Mouse (Mus musculus) hindlimb bud, embryonic 11.5 days (tissue): ENCODE measurements at regions not wholly inside any gene's neighbourhood (a gene's known extent, or its start where the extent isn't known, plus 50 kb on each side); places are given as distances from the start of the nearest gene placed in this dataset.

ENCODE experiments used
- DNase-seq: peaks from one replicate; pipeline ENCODE4 v3.0.0-alpha.2; 2012; ENCODE audit warnings: low read depth, low spot score; ENCODE audit errors: extremely low spot score

DNA sequence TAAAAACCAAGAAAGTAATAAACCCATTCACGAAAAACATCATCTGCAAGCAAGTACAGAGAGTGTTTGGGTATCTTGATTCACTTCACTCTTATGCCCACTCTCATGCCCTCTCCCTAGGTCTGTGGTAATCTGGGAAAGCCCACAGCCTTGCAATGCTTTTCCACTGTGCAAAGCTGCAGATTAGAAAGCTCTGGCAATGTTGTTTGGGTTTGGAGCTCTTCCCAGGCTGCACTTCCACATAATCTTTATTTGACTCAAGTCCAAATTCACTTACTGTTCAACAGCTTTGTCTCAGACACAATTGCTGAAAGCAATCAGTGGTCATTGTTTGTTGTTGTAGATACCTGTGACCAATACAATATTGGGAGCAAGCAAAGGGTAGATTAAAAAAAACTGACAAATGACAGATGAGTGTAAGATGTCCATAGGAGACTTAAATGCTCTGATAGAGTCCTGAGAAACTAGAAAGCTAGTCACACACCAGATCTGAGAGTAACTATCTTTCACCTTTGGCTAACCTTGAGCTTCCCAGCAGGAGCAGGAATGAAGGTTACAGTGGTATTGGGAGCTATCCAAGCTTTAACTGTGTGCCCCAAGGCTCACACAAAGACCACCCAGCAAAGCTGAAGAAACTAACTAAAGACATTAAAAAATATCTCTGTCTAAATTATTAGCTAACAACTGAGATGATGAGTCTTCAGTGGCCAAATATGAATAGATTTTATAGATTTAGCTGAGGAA lies 325.7 kb upstream of the Klf12 start:
- DNase-seq = no peak

DNA sequence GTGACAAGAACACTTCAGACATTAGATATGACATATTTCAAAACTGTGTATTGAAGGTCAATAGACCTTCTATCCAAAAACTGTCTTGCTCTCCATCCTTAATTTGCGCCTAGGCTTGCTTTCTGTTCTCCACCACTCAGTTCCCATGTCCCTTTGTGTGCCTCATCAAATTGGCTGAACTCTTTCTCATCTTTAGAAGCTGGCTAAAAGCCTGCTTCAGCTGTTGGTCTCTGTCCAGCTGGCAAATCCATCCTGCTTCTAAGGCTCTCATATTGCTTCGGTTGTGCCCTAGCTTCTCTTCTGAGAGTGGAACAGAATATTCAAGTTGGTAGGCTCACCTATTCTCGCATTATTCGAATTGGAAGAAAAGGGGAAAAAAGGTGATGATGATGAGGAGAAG lies 322.6 kb upstream of the Klf12 start:
- DNase-seq = no peak

- no peak for DNase-seq
These were observed 316.5 kb upstream of the Klf12 start for GRCm38 (mm10) chr14:100600886-100601451.

DNA sequence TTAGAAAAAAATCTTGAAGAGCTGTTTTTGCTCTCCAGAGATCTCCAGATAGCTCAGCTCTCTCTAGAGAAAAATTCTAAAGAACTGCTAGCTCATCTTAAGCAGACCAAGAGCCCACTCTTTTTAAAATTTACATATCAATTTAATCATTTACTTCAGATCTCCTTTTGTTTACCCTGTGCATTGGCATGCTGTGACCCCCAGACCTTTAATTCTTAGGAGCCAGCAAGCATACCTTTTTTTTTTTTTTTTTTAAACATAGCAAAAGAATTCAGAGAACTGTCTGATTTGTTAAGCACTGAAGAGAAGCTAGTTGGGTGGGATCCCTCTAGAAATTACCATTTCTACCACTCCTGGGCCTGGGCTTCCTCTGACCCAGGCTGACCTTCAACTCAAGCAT lies 285.5 kb upstream of the Klf12 start:
- no peak for DNase-seq

DNA sequence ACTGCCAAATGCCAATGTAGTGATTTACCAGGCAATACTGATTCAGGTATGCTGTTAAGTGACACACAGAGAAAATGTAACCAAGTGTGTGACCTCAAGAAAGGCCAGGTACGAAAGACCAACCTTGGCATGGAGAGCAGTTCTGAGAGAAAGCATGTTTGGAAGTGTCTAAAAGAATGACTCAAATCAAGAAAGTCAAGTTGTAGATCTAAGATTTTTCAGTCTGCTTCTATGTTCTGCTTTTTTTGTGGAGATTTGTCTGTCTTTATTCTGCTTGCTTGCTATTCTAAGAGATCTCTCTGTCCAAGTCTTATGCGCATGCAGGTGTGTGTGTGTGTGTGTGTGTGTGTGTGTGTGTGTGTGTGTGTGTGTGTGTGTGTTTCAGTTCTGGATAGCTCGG lies 277.4 kb upstream of the Klf12 start:
- no peak for DNase-seq

- no peak for DNase-seq
These were observed 273.9 kb upstream of the Klf12 start for GRCm38 (mm10) chr14:100558378-100558777.

DNA sequence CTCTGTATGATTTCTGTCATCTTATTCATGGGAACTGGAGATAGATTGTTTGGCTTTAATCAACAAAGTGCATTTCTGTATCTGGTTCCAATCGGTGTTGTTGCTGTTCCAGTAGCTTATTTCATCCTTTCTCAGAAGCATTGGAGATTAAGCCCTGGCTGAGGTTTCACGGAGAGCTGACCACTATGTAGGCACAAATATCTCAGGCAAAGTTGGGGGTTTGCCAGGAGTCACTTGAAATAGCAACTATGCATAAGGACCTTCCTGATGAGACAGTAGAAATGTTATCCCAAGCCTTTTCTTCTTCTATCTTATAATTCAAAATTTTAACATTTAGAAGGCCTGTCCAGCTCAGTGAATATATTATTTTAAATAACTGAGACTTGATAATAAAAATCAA lies 268.0 kb upstream of the Klf12 start:
- no peak for DNase-seq

- no peak for DNase-seq
These were observed 265.8 kb upstream of the Klf12 start for GRCm38 (mm10) chr14:100550266-100550665.

DNA sequence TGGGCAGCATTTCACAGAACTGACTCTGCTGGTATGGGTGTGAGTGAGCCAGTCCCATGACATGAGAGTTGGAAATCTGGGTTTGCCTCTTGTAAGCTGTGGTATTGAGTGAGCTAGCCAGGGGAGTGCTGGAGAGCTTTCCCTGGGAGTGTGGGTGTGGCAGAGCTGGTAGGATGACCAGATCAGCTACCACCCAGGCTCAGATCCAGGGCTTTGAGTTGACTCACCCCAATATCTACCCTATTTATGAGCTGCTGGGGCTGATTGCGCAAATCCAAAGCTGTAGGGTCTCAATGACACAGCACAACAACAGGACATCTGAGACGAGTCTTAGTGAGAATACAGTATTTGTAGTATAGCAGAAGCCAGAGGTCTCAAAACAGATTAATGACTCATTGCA lies 245.7 kb upstream of the Klf12 start:
- no peak for DNase-seq

DNA sequence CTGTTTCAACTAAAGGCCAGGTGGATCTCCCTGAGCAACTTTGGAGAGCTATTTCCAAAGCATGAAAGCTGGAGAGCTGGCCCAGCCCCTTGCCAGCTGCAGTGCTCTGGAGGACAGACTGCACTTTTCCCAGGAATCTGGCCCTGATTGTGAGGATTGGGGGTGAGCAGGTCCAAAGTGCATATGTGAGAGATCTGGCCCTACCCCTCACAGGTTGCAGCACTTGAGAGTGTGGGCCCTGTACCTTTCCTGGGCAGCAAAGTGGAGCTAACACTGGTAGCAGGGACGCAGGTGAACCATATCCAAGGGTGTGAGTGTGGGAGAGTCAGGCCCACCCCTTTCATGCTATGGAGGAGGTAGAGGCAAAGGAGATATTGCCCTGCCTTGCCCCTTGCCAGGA lies 245.3 kb upstream of the Klf12 start:
- DNase-seq = no peak

- DNase-seq = no peak
These were observed 224.9 kb upstream of the Klf12 start for GRCm38 (mm10) chr14:100509396-100509795.

GRCm38 (mm10) chr14:100508087-100508486 lies 223.6 kb upstream of the Klf12 start:
- DNase-seq = no peak

DNA sequence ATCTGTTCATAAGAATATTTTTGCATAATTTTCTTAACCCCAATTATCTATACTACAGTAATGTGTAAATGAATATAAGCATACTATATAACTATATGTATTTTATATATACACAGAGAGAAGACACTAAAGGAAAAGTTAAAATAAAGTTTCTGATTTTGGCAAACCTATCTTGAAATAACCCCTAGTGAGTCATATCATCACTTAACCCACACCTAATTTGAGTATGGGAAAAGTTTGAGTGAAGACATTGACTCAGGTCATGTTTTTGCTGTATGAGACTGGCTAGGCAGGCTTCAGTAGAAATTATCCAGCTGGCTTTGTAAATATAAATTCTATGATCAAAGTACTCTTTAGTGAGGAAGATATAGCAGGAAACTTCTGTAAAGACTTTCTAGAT lies 223.1 kb upstream of the Klf12 start:
- no peak for DNase-seq

- DNase-seq = no peak
These were observed 204.4 kb upstream of the Klf12 start for GRCm38 (mm10) chr14:100488837-100489236.

GRCm38 (mm10) chr14:100485489-100485888 lies 201.0 kb upstream of the Klf12 start:
- no peak for DNase-seq

- DNase-seq = no peak
These were observed 199.6 kb upstream of the Klf12 start for GRCm38 (mm10) chr14:100484101-100484500.

DNA sequence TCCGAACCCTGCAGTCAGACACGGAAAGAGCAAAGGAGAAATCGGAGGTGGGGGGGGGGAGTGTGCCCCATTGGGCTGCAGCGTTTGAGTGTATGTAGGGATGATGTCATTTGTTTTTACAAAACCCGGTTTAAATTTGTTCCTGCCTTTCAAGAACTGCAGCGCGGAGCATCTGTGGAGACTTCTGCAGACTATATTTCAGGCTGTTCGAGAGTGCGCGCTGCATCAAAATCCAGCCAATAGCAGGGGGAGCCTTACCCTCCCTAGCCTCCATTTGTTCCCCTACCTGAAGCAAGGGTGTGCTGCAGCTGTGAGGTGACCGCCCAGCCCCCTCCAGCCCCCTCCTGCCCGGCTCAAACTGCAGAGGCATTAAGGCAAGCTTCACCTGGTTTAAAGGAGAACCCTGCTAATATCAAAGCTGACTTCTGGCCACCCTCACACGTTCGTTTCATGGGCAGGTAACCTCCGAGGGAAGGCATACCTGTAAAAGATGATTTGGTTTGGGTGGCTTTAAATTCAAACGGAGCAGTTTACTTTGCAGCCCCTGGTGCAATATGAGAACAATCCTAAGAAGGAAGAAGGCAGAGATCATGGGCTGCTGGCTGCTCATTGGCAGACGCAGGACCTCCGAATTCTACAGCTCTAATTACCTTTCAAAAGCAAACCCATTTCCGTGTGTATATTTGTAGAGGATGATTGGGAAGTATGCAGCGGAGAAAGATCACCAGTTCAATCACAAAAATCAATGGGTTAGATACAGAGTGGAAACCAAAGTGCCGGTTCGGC lies 193.3 kb upstream of the Klf12 start:
- DNase-seq = no peak

DNA sequence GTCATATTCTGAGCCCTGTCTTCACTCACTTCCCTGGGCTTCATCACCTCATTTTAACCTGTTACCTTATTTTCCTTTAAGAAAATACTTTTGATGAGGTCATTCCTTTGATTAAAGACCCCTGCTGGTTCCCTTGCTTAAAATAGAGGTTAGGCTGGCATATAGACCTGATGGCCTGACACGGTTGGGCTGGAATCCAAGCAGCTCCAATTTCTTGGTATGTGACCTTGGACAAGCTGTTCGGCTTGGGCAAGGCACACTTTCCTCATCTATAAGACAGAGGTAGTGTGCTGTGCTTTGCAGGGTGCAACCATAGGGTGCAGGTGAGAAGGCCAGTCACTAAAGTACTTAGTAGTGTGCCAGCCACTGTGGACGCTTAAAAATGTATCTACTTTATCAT lies 183.8 kb upstream of the Klf12 start:
- no peak for DNase-seq

GRCm38 (mm10) chr14:100462321-100462720 lies 177.8 kb upstream of the Klf12 start:
- DNase-seq = no peak

- DNase-seq = no peak
These were observed 176.9 kb upstream of the Klf12 start for GRCm38 (mm10) chr14:100461141-100462043.

DNA sequence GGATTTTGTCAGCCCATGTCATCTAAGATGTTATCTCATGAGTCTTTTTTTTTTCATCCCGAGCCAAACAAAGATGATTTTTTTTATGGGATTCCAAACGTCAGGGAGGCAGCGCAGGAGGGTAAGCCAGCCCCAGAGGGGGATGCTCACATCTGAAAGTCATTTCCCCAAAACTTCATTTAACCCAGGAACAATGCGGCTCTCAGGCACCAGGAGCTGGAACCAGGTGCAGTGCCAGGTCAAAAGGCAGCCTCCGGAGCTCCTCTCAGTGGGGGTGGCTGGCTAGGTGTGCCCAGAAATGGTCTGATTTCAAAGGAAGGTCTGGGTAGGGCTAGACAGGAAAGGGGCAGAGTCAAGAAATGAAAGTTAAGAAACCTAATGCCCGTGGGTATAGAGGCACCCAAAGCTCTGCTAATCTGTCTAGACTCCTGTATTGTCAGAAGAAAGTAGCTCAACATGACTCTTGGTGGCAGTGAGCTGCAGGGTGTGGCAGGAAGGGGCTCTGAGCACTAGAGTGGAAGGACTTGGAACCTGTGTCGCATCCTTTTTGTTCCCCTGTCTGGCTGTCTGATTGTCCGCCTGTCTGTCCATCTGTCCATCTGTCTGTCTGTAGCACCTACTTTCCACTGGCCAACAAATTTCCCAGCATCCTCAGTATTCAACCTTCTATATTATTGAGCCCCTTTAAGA lies 175.3 kb upstream of the Klf12 start:
- peak; percentile 47 for DNase-seq
